Mouse (Mus musculus) megakaryocyte progenitor cell, adult 5-6 weeks (primary cell): ENCODE measurements at regions not wholly inside any gene's neighbourhood (a gene's known extent, or its start where the extent isn't known, plus 50 kb on each side); places are given as distances from the start of the nearest gene placed in this dataset.
"Not testable (repeated sequence)": the region's sequence is repeated elsewhere in the genome, so short reads cannot be mapped to it uniquely, and the experiment has no call there.

Experiments used
- ATAC-seq: replicated peaks from 2 replicates; pipeline ENCODE4 v1.8.0; 2016; ENCODE audit warnings: mild to moderate bottlenecking, moderate TSS enrichment, inconsistent platforms; ENCODE audit not compliant: poor library complexity

DNA sequence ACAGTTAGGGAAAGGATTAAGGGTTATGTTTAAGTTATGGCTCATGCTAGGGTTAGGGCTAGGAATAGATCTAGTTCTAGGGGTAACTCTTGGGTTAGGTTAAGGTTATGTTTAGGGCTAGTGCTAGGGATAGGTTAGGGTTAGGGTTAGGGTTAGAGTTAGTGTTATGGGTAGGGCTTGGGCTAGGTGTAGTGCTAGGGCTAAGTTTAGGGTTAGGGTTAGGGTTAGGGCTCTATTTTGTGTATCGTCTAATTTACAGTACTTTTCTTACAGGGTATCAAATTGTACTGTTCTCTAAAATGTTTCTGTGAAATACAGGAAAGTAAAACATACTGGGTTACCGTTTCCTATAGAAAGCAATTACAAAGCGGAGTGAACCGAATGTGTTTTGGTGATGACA lies 64.8 kb downstream of the Ptchd3 start:
- ATAC-seq = no peak

DNA sequence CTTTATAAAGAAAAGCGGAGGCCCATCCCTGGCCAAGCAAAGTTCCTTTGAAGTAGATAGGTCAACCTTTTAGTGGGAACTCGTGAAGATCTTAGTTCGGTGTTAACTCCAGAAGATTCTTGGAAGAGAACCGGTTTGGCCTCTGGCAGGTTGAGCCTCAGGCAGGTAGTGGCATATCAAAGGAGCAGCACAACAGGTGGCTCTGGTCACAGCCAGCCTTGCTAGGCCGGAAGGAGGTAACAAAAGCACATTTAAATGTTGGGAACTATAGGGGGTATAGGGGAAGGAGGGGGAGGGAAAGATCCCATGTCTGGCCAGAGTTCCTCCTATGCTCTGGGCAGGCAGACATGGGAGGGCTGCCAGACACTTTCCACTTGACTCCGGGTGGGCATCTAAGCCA lies 74.3 kb downstream of the Ptchd3 start:
- ATAC-seq = not testable (repeated sequence)

DNA sequence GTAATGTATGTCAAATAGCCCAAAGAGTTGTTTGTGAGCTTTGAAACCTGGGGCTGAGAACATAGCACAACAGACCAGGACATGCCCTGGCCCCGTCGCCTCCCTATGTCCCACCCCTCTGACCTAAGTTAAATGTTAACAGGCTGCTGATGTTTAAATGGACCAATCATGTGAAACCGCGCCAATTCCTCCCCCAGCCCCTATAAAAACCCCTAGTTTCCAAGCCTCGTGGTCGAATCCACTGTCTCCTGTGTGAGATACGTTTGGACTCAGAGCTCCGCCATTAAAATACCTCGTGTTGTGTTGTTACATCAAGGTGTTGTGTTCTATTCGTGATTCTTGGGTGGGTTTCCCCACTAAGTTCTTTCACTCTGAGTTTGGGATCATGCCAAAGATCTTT lies 94.6 kb downstream of the Ptchd3 start:
- not testable (repeated sequence) for ATAC-seq

DNA sequence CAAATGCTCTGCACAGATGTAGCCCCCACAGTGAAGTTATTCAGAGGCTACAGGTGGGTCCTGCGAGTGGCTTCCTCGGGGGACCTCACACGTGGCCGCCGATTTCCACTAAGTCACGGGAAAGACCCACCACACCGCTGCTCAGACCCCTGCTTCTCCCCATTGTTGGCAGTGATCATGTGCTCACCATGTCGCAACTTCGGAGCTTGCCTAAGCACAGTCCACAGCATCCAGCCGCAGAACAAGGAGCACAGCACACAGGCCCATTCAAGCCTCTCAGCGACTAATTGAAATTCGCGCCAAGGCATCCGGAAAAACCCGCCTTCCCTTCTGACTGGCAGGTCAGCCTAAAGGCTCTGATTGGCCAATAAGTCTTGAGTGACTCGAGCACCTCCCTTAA lies 95.0 kb downstream of the Ptchd3 start:
- ATAC-seq = not testable (repeated sequence)

DNA sequence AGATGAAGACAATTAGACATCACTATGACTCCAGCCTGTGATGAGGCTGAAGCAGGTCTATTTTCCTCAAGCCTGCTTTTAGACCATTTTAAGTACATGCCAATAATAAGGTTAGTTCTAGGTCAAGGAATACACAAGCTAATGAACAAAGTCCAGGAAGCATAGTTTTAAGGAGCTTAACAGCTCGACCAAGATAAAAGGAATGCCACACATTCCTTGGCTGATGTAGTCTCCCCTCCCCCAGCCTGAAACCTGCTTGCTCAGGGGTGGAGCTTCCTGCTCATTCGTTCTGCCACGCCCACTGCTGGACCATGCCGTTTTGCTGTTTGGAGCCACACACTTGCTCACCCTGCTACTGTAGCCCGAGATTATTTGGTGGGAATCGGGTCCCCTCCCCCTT lies 121.7 kb downstream of the Ptchd3 start:
- ATAC-seq = not testable (repeated sequence)

DNA sequence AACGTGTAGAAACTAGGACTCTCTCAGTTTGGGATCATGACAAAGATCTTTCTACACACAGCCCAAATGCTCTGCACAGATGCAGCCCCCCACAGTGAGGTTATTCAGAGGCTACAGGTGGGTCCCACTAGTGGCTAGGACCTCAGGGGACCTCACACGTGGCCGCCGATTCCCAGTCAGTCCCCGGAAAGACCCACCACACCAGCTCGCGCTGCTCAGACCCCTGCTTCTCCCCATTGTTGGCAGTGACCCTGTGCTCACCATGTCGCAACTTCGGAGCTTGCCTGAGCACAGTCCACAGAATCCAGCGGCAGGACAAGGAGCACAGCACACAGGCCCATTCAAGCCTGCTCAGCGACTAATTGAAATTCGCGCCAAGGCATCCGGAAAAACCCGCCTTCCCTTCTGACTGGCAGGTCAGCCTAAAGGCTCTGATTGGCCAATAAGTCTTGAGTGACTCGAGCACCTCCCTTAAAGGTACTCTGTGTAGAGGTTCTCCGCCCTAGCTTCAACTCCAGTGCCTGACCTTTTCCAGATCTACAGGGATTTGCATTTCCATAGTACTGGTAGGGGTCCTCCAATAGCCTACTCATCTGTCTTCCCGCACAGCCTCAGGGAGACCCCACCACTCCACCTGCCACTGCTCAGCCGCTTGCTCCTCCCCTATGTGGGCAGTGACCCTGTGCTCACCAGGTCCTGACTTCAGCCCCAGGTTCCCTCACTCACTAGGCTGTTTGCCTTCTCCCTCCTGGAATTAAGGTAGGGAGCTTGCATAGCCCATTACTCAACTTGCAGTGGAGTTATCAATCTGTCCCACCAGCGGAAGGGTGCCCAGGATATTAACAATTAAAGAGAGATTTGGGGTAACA lies 126.6 kb downstream of the Ptchd3 start:
- not testable (repeated sequence) for ATAC-seq

DNA sequence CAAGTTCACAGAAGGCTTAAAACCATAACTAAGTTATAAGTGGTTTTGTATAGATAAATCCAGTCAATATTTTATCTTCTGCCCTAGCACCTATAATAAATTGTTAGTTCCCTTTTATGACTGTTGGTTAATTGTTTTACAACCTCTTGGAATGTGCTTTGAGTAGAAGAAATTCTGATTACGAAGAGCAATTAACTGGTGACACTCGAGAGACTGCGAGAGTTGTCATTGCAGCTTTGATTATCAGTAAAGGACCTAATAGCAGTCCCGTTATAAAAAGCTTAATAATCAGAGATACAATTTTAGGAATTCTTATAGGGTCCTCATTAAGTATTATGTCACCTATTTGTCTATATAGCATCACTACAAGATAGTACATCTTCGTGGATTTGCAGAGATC lies 128.7 kb downstream of the Ptchd3 start:
- ATAC-seq = not testable (repeated sequence)

DNA sequence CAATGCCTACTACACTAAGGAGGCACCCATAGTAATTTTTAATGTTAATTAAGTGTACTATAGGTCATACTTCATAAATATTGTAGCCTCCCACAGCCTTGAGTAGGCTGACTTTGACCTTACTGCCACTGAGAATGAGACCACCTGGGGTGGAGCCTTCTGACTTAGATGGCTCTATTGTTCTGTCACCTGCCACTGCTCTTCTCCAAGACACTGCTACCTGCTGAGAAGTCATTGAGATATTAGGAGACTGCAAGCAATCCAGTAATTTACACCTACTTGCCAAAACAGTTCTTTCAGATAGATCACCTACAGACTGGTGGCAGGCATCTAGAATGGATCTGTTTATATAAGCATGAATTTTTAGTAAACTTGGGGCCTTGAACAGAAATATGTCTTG lies 134.1 kb downstream of the Ptchd3 start:
- not testable (repeated sequence) for ATAC-seq

DNA sequence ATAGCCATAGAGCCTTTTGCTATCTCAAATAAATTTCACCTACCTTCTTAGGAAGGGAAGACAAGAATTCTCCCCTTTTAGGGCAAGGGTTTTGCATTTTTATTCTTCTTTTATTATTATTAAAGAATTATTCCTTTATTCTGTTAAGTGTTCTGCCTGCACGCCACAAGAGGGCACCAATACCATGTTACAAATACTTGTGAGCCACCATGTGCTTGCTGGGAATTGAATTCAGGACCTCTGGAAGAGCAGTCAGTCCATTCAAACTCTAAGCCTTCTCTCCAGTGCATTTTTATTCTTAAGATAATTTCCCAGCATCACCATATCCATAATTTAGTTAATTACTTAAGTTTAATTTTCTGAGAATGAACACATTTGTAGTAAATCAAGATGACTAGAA lies 135.9 kb downstream of the Ptchd3 start:
- ATAC-seq = 0 out of 2 replicates have a peak, but pooled peaks have one; percentile 34
